Mouse (Mus musculus) kidney, adult 18-20 months (tissue): Measurements from ENCODE around the gene L3mbtl2.
"Not testable (repeated sequence)": the region's sequence is repeated elsewhere in the genome, so short reads cannot be mapped to it uniquely, and the experiment has no call there.

Experiments used
- DNase-seq: peaks from one replicate; pipeline ENCODE4 v3.0.0; 2021

Gene L3mbtl2

DNA sequence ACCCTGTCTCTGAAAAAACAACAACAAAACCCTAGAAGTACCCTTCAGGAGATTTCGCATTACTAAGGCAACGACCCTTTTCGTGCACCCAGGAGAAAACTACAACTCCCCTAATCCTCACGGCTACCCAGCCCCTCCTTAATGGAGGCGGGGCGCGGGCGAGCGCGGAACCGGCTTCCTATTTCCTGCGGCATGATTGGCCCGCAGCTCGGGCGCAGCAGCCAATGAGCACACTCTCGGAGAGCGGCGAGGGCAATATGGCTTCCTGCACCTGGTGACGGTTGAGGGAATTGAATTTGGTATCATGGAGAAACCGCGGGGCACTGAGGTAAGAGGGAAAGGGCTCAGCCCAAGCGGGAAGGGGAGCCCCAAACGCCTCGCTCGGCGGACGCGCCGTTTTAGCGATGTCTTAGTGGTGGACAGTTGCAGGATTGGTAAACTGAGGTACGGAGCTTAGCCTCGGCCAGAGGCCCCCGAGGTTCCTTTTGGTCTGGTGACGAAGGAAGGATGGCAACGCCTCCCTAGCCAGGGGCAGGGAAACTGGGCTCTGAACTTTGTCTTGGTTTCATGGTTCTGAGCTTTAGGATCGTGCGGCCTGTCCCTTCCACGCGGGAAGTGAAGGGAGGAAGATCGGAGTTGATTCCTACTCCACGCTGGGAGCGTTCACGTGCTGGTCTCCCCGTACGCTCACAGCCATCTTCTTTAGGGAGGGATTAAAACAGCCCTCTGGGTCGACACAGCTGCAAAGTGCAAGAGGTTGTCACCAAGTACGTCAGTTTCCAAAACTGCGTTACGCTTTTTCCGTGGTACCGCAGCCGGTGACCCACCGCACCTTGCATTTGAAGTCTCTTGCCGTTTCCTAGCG lies at the start of gene L3mbtl2:
Gene L3mbtl2, plus strand, starts transcription at position 193 of the 865 bp plus-strand sequence.
- DNase-seq, result peak; percentile 90

DNA sequence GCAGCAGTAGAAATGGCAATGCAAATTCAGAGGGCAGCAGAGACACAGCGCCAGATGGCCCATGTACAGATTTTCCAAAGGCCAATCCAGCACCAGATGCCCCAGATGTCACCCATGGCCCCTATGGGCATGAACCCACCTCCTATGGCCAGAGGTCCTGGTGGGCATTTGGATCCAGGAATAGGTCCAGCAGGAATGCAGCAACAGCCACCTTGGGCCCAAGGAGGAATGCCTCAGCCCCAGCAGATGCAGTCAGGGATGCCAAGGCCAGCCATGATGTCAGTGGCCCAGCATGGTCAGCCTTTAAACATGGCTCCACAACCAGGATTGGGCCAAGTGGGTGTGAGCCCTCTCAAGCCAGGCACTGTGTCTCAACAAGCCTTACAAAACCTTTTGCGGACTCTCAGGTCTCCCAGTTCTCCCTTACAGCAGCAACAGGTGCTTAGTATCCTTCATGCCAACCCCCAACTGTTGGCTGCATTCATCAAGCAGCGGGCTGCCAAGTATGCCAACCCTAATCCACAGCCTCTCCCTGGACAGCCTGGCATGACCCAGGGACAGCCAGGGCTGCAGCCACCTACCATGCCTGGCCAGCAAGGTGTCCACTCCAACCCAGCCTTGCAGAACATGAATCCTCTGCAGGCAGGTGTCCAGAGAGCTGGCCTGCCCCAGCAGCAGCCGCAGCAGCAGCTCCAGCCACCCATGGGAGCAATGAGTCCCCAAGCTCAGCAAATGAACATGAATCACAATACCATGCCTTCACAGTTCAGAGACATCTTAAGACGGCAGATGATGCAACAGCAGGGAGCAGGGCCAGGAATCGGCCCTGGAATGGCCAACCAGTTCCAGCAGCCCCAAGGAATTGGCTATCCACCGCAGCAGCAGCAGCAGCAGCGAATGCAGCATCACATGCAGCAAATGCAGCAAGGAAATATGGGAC lies 13.9 kb upstream of the L3mbtl2 start:
- no peak for DNase-seq

DNA sequence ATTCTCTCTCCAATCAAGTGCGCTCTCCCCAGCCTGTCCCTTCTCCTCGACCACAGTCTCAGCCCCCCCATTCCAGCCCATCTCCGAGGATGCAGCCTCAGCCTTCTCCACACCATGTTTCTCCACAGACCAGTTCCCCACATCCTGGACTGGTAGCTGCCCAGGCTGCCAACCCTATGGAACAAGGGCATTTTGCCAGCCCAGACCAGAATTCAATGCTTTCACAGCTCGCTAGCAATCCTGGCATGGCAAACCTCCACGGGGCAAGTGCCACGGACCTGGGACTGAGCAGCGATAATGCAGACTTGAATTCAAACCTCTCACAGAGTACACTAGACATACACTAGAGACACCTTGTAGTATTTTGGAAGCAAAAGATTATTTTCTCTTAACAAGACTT lies 13.1 kb upstream of the L3mbtl2 start:
- no peak for DNase-seq

DNA sequence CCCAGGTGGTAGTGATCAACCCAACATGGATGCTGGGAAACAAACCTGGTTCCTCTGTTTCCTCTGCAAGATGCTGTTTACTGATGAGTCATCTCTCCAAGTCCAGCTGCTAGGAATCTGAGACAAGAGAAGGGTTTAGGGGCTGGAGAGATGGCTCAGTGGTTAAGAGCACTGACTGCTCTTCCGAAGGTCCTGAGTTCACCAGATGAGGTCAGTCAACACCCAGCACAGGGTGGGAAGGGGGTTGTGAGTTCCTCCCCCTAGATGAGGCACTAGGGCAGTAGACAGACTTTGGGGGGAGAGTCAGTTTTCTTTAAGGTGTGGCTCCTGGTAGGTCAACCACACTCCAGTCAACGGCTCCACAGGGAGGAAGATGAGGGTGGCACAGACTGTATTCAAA lies 2.0 kb upstream of the L3mbtl2 start:
- DNase-seq, result no peak

DNA sequence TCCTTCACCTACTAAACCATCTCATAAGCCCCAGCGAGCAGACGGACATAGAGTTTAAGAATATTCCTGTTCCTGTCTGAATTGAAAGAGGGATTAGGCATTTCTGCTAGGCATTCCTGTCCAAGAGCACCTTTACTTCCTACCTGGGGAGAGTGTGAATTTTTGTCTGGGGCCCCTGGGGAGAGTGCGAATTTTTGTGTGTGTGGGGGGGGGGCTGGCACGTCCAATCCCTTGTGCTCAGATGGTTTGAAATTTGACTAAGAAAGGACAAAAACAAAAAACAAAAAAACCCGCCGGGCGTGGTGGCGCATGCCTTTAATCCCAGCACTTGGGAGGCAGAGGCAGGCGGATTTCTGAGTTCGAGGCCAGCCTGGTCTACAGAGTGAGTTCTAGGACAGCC lies 408 bp upstream of the L3mbtl2 start:
- no peak for DNase-seq

DNA sequence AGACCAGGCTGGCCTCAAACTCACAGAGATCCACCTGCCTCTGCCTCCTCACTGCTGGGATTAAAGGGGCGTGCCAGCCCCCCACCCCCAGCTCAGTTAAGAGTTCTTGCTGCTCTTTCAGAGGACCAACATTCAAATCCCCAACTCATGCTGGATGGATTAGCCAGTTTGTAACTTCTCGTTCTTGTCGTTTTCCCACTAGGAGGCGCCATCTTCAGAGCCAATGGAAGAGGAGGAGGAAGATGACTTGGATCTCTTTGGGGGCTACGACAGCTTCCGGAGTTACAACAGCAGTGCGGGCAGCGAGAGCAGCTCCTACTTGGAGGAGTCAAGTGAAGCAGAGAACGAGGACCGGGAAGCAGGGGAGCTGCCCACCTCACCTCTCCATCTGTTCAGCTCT lies 3.3 kb downstream of the L3mbtl2 start:
- DNase-seq, result no peak

DNA sequence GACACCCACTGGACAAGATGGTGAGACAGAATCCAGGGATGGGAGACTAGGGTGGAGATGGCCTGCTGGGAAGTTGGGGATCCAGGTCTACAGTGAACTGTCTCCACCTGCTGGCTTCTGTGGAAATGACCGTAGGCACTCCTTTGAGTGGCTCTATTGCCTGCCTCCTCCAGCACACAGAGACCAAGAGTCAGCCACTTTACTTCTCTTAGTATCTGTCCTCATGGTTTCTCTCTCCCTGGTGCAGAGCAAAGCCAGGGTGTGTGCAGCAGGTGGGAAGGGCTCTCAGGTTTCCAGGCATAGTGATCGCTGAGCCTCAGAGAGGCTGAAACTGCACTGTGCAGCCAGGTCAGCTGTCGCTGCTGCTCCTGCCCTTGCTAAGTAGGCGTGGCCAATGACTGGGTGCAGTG lies 6.5 kb downstream of the L3mbtl2 start:
- DNase-seq, result peak; percentile 50

DNA sequence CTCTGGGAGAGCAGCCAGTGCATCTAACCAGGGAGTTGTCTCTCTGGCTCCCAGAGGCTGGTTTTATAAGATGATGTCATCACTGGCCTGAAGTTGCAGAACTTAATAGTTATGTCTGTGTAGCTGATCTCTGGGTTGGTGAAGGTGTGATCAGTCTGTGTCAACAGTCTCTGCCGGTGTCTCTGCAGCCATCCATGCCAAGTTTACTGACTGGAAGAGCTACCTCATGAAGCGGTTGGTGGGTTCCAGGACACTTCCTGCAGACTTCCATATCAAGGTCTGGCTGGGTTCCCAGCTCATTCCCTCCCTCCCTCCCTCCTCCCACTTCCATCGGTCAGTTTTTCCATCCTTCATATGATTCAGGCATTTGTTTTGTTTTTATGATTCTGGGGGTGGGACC lies 12.9 kb downstream of the L3mbtl2 start:
- DNase-seq, result no peak

DNA sequence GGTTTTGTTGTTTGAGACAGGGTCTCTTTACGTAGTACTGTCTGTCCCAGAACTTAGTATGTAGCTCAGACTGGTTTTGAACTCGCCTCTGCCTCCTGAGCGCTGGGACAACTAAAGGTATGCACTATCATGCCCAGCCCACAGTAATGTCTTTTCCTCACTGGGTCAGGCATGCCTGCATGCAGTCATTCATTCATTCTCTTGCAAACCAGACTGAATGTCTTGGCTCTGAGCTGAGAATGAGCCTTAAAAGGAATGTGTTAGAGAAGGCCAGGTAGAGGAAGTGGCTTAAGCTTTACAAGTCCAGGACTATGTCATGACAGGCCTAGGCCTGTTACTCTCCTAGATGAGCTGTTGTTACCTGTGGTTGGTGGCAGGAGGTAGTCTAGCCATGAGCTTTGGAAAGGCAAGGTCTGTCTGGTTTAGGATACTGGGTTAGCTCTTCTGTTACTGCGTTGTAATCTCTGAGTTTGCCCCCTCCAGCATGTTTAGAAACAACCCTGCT lies 16.7 kb downstream of the L3mbtl2 start:
- no peak for DNase-seq

DNA sequence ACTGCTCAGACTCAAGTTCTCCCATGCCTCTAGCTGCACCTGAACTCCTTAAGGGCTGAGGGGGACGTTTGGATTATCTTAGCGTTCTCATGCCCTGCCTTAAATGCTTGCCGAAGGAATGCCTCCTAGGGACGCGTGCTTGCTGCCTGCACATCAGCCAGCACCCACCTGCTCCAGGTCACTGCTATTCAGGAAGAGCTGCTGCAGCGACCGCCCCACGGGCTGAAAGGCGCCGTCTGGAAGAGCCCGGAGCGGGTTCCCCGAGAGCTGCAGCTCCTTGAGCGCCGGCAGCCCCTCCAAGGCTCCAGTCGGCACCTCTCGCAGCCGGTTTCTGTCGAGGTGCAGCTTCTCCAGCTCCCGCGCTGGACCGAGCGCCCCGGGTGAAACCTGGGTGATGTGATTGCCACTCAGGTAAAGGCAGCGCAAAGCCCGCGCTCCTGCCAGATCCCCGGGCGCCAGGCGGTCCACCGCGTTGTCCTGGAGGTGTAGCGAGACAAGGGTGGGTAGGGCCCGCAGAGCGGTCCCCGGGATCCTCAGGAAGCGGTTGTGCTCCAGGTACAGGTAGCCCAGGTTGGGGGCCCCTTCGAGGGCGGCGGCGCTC lies 29.8 kb downstream of the L3mbtl2 start:
- no peak for DNase-seq

DNA sequence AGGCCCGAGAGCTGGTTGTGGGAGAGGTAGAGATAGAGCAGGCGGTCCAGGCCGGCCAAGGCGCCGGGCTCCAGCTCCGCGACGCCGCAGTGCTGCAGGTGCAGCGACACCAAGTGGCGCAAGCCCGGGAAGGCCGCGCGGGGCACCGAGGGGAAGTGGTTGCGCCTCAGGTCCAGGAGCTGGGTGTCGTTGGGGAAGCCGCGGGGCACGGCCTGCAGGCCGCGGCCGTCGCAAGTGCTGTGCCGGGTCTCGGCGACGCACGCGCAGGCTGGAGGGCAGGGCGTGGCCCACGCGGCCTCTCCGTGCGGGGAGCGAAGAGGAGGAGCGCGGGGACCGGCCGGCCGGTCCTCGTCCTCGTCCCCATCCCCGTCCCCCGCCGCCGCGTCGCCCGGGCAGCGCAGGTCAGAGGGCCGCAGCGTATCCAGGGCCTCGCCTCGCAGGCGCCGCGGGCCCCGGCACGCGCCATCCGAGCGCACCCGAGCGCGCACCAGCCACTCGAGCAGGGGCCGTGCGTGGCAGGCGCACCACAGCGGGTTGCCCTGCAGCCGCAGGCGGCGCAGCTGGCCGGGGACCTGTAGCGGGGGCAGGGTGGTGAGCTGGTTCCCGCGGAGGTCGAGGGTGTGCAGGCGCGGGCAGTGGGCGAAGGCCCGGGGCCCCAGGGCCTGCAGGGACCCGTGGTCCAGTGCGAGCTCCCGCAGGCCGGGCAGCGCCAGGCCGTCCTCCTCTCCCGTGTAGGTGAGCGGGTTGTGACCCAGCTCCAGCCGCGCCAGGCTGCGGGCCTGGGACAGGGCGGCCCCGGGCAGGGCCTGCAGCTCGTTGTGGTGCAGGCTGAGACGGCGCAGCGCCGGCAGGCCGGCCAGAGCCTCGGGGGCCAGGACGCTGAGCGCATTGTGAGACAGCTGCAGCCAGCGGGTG lies 30.5 kb downstream of the L3mbtl2 start:
- peak; percentile 88 for DNase-seq

DNA sequence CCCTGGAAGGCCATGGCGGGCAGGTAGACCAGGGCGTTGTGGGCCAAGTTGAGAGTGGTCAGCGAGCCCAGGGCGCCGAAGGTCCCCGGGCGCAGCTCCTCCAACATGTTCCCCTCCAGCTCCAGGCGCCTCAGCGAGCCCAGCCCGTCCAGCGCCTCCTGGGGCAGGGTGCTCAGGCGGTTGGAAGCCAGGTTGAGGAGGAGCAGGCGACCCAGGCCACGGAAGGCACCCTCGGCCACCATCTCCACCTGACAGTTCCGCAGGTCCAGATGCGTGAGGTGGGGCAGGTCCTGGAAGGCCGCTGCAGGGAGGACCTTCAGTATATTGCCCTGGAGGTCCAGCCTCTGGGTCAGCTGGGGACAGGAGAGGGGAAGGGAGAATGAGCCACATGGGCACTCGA lies 31.2 kb downstream of the L3mbtl2 start:
- DNase-seq, result no peak

DNA sequence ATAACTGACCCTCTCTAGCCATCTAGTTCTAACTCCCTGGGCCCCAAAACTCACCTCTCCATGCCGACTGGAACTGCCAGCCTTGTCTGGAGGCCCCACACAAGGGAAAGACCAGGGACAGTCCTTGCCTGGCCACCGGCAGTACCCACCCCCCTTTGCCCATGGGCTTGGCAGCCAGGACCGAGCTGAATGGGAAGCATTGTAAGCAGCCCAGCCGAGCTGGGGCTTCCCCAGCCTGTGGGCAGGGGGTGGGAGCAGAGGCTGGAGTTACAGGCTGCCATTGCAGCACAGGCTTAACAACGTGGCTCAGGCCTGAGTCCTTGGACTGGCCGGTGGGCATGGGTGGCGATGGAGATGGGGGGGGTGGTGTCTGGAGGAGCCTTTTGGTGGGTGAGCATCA lies 33.5 kb downstream of the L3mbtl2 start, which contains the start of gene Chadl:
Gene Chadl, minus strand, starts transcription at position 113 of the 400 bp plus-strand sequence.
- no peak for DNase-seq

DNA sequence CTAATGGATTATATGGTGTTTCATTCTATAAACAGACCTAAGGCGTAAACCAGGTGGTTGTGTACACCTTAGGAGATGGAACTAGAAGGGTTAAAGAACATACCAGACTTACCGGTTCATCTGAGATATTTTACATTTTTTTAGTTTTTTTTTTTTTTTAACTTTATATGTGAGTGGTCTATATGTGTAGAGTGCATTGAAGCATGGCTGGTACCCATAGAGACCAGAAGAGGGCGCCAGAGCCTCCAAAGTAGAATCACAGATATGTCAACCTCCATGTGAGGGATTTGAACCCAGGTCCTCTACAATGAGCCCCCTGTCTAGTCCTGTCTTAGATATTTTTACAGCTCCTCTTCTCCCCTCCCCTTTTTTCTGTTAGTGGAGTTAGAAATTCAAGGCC lies 34.2 kb downstream of the L3mbtl2 start:
- peak; percentile 45 for DNase-seq

DNA sequence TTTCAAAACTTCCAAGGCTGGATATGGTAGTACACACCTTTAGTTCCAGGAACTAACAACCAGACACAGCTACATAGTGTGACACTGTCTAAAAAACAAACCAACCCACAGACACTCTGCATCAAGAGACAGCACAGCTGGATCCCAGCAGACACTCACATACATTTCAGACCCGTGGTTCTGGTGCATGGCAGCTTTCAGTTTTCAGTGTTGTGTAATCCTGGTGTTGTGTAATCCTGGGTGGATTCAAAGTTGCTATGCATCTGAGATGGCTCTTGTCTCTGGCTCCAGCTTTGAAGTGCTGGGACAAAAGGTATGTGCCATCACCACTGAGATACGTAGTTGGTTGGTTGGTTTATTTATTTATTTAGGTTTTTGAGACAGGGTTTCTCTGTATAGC lies 34.8 kb downstream of the L3mbtl2 start:
- DNase-seq, result no peak

DNA sequence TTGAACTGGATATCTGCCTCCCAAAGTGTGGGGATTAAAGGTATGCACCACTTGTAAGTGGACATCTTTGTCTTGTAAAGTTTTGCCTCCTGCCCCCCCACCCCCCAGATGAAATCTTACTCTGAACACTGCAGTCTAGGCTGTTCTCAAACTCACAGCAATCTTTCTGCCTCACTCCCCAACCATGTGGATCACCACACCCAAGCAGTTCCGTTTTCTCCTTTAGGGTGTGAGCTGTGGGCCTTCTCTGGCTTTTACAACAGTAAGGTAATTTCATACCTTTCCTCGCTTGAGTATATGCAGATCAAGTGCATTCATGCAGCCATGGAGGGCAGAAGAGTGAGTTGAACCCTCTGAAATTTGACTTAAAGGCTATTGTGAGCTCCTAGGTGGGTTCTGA lies 36.5 kb downstream of the L3mbtl2 start:
- DNase-seq, result peak; percentile 17

DNA sequence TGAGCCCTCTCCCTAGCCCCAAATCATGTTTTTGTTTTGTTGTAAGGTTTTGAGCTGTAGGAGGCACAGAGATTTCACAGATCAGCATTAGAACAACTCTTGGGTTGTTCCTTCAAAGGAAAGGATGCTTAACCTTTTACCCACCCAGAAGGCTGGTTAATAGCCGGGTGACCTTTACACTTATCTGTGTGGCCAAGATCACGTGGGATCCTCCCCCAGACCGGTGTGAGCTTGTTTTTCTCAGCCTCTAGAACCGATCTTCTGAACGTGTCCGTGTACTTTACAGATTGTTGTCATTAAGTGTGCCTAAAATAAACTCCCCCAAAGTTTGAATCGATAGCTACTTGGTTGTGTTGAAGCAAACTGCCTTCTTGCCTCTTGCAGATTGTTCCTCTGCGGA lies 36.9 kb downstream of the L3mbtl2 start:
- DNase-seq, result peak; percentile 68

DNA sequence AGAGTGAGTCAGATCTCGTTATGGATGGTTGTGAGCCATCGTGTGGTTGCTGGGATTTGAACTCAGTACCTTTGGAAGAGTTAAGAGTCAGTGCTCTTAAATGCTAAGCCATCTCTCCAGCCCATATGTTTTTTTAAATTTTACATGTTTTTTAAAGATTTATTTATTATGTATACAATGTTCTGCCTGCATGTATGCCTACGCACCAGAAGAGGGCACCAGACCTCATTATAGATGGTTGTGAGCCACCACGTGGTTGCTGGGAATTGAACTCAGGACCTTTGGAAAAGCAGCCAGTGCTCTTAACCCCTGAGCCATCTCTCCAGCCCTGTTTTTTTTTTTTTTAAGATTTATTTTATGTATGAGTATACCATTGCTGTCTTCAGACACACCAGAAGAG lies 37.7 kb downstream of the L3mbtl2 start:
- DNase-seq, result not testable (repeated sequence)

DNA sequence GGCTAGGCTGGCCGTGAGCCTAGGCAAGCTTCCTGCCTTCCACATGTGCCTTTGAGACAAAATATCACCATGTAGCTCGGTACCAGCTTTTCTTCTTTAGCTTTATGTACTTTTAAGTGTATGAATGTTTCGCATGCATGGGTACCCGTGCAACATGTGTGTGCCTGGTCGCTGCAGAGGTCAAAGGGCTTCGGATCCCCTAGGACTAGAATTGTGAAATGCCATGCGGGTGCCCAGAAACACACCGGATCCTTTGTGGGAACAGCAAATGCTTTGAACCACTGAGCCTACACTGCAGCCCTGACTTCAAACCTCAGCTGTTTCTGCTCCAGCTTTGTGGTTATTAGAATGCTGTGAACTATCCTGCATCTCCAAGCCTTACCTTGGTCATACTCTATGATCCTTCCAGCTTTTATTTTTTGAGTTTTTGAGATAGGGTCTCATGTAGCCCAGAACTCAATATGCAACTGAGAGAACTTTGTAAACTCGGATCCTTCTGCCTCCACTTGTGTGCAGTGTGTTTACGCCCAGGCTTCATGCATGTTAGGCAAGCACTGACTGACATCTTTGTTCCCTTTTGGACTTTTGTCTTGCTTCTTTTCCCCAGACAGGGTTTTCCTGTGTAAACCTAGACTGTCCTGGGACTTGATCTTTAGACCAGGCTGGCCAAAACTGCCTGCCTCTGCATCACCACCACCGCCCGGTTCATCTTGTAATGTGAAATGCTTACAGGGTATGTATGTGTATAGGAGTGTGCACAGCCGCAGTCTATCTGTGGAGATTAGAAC lies 38.8 kb downstream of the L3mbtl2 start:
- no peak for DNase-seq

DNA sequence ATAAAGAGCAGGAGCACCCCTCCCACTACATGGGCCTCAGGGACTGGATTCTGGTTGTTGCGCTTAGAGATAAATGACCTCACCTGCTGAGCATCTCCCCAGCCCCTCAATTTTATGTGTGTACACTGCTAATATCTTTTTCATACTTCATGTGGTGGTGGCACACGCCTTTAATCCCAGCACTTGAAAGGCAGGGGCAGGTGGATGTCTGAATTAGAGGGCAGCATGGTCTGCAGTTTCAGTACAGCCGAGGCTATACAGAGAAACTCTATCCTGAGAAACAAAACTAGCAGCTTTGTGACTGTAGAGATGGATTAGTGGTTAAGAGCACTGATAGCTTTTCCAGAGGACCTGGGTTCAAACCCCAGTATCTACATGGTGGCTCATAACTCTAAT lies 39.4 kb downstream of the L3mbtl2 start:
- DNase-seq, result no peak

DNA sequence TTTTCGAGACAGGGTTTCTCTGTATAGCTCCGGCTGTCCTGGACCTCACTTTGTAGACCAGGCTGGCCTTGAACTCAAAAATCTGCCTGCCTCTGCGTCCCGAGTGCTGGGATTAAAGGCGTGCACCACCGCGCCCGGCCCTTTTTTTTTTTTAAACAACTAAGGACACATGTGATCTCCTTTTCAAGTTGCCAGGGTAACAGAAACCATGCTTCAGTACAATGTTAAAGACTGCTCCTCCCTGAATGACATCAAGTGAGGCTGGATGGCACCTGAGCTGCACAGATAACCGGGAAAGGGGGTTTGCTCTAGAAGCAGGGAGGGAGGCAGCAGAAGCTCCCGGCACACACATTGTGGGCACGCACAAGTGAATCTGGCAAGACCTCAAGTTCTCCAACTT lies 45.3 kb downstream of the L3mbtl2 start:
- no peak for DNase-seq
